Mouse (Mus musculus) embryonic fibroblast, embryonic 13.5 days (primary cell): ENCODE data around the gene Itgb3bp. TPM values are rescaled to one million over a fixed set of nuclear protein-coding genes. Genes with fewer than 3 reads are reported as not detected.

Source experiments
- H3K27ac ChIP-seq: 2 replicates; pipeline ENCODE4 v1.5.1; 2012; ENCODE audit warnings: low read length, control low read depth, inconsistent platforms; ENCODE audit not compliant: insufficient read depth
- H3K4me1 ChIP-seq: 2 replicates; pipeline ENCODE4 v1.6.1; 2011; ENCODE audit warnings: low read length; ENCODE audit not compliant: control insufficient read depth, insufficient read depth
- H3K4me3 ChIP-seq: 2 replicates; pipeline ENCODE4 v1.5.1; 2011; ENCODE audit warnings: mild to moderate bottlenecking, control low read depth, low read length; ENCODE audit not compliant: insufficient read depth
- CTCF ChIP-seq: IDR thresholded peaks from 2 replicates; pipeline ENCODE4 v1.5.1; 2011; ENCODE audit warnings: mild to moderate bottlenecking, control low read depth, low read length, moderate library complexity, borderline replicate concordance; ENCODE audit not compliant: insufficient read depth
- POLR2A ChIP-seq: IDR thresholded peaks from 2 replicates; pipeline ENCODE4 v1.6.1; 2011; ENCODE audit warnings: low read depth, mild to moderate bottlenecking, control low read depth, low read length, moderate library complexity
- polyA plus RNA-seq: library from polyadenylated mRNA; stranded (reverse); fragments of >200 nt; gene quantifications from 2 replicates; pipeline ENCODE4 v1.2.4, GENCODE M21; 2011; ENCODE audit warnings: low read depth; ENCODE audit not compliant: missing spikeins, insufficient read length

The Itgb3bp gene
- polyA plus RNA-seq, 1 experiment = 10.4 TPM

DNA sequence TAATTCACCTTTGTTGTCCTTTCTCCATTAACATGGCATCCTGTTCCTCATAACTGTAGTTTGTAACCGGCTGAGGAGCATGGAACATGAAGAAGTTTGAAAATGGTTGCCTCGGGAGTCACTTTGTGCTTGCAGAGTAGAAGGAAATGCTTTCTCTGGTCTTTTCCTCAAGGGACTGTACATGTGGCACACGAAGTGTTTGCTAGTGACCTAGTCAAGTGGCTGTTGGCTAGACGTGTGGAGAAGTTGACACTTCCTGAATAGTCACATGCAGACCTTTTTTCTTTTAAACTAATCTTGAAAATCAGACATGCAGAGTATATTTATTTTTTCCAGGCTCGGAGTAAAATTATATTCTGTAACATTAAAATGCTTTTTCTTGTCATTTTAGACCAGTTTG, 177.2 kb downstream of the Itgb3bp start:
- no peaks in the 10 kb centered on the region for H3K4me1 ChIP-seq
- H3K27ac ChIP-seq = no peak overlapping the region
- TF ChIP-seq CTCF (no peak), POLR2A (no peak)
- H3K4me3 ChIP-seq = no peak overlapping the region

DNA sequence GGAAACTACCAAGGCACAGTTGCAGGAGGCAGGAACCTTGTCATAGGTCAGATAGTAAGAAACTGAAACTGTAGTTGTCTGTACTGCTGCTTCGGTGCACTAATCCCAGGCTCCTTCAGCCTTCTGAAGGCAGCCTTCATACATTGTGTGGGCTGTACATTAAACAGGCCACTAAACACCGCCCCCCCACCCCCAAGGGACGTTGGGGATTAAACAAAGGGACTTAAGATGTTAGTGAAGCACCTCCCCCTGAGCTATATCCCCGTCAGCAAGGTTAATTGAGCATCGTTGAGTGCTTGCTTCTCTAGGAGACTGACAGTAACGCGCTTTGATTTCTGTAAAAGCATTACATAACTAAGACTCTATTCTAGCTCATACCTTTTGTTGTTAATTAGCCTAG, 189.8 kb downstream of the Itgb3bp start:
- no peak for TF ChIP-seq CTCF
- TF ChIP-seq POLR2A = no peak
- H3K27ac ChIP-seq = no peak overlapping the region
- H3K4me3 ChIP-seq = no peak overlapping the region
- H3K4me1 ChIP-seq = no peaks in the 10 kb centered on the region

DNA sequence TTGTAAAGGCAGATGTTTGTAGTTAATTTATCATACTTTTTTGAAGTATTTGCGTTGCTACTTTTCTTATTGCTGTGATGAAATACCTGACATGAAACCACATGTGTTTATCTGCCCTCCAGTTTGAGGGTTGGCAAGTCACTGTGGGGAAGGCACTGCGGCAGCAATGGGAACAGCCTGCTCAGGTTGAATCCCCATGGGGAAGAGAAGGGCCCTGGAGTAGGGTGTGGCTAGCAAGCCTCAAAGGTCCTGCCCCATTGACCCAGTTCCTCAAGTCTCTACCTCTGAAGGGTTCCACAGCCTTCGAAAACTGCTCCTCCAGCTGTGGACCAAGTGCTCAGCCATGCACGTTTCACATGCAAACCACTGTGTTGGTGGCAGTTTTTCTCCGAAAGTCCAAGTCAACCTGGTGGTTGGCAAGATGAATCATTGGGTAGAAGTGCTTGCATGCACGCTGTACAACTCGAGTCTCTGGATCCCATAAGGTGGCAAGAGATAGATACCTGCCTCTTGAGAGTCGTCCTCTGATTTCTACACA, 203.6 kb downstream of the Itgb3bp start:
- H3K27ac ChIP-seq = no peak overlapping the region
- H3K4me3 ChIP-seq = no peak overlapping the region
- TF ChIP-seq CTCF (no peak), POLR2A (no peak)
- no peaks in the 10 kb centered on the region for H3K4me1 ChIP-seq

DNA sequence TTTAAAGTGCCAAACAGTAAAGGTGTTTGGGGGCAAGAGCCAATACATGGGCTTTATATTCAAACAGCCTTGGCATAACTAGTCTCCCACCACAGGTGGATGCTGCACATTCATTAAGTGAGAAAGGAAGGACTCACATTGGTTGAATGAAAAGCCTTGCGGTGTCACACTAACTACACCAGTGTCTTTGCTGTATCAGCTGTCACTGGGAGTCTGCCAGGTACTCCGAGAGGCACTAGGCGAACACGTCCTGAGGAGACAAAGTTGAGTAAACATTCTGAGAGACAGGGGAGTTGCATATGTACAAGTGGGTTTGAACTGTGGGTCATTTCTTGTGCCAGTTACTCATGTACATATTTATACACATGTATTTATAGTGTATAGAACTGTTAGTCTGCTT, 205.3 kb downstream of the Itgb3bp start:
- no peak overlapping the region for H3K4me3 ChIP-seq
- no peaks in the 10 kb centered on the region for H3K4me1 ChIP-seq
- TF ChIP-seq CTCF = no peak
- TF ChIP-seq POLR2A = no peak
- H3K27ac ChIP-seq = no peak overlapping the region

DNA sequence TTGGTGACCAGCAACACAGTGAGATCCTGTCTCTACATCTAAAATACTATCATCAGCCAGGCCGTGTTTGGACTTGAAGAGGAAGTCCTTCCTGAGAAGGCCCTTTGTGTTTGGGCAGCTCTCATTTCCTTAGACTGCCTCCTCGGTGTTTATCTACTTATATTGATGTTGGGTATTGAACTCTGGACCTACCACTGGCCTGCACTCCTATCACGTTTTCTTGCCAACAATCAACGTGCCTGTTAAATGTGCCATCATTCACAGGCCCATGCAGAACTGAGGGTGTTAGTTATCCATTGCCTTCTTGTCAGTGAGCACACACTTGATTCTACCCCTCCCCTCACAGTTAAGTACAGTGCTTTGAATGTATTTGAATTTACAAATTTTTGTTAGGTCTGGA, 211.7 kb downstream of the Itgb3bp start:
- Histone ChIP-seq H3K4me1 (no peaks in the 10 kb centered on the region), H3K4me3 (no peak overlapping the region), H3K27ac (no peak overlapping the region)
- no peak for TF ChIP-seq CTCF
- TF ChIP-seq POLR2A = no peak

DNA sequence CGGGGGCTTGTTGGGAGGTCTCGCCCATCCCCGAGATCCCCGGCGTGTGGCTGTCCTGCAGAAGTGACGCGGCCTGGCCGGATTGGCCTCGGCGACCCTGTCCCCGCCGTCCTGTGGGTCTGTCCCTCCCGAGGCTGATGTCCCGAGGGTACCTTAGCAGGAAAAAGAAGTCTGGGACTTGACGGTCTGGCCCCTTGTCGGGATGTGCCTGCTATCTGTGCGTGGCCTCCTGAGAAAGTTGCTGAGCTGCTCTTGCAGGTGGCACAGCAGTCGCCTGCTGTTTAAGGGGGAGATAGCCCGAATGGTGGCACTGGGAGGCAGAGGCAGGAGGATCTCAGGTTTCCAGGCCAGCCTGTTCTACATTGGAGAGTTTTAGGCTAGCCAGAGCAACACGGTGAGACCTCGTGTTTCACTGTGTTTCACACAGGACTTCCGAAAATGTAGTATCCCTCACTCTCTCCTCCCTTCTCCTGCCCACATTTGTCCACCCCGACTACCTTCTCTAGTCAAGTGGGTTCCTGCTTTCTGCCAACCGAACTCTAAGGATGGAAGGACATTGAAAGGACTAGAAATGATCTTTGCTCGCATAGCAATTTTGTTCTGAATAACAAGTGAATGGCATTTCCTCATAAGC, 213.7 kb downstream of the Itgb3bp start:
- H3K4me1 ChIP-seq = no peaks in the 10 kb centered on the region
- no peak for TF ChIP-seq POLR2A
- no peak for TF ChIP-seq CTCF
- H3K27ac ChIP-seq = no peak overlapping the region
- H3K4me3 ChIP-seq = peak overlapping the region; percentile 59

Other genes starting within 250 kb of the Itgb3bp start
- gene Alg6, start 214.1 kb downstream of the Itgb3bp start, polyA plus RNA-seq = 10.9 and 14.6 TPM in 2 replicates
- gene Efcab7, start 100.6 kb downstream of the Itgb3bp start, polyA plus RNA-seq = 12.2 and 18.3 TPM in 2 replicates
- 39.3 and 39.7 TPM in 2 replicates for gene Pgm1, start 399 bp downstream of the Itgb3bp start, polyA plus RNA-seq
- 6.7 and 10.8 TPM in 2 replicates for gene Ror1, start 166.0 kb upstream of the Itgb3bp start, polyA plus RNA-seq